Mouse (Mus musculus) brain, embryonic 14.5 days (tissue): ENCODE data around the gene Igfbp1.

ENCODE experiments used
- CTCF ChIP-seq: fragments of 200-500 bp; IDR thresholded peaks from 2 replicates; pipeline ENCODE4 v1.5.1; 2012; ENCODE audit warnings: inconsistent platforms, mild to moderate bottlenecking, moderate library complexity, borderline replicate concordance; ENCODE audit not compliant: insufficient read depth, insufficient read length; ENCODE audit errors: extremely low read depth
- POLR2A ChIP-seq: fragments of 200-500 bp; IDR thresholded peaks from 2 replicates; pipeline ENCODE4 v1.6.1; 2012; ENCODE audit warnings: mild to moderate bottlenecking, inconsistent platforms, borderline replicate concordance; ENCODE audit not compliant: poor library complexity, insufficient read depth, insufficient read length, severe bottlenecking; ENCODE audit errors: extremely low read depth

- TF ChIP-seq POLR2A (no peak), CTCF (no peak)
Measured at GRCm38 (mm10) chr11:7187472-7187871, 10.1 kb upstream of the Igfbp1 start.
